Mouse (Mus musculus) adrenal gland, adult 8-10 months (tissue): ENCODE results near the gene Capn6. TPM values are rescaled to one million over a fixed set of nuclear protein-coding genes. Genes with fewer than 3 reads are reported as not detected.

ENCODE experiments used
- DNase-seq: peaks from one replicate; pipeline ENCODE4 v3.0.0; 2022
- microRNA-seq, 2 experiments: library from miRNA; unstranded; fragments of <30 nt; microRNA quantifications; one replicate each; pipeline ENCODE4 v1.2.0; 2022
- total RNA-seq, 4 experiments: library from RNA; stranded (reverse); gene quantifications; 2 replicates each; pipeline ENCODE4 v1.2.4; 2022

The Capn6 gene
- under 1 TPM; 0.07 to 0.30 (median 0.24) TPM for total RNA-seq

GRCm38 (mm10) chrX:143827212-143827611 lies at the start of gene Capn6:
Capn6 (minus strand) TSS chrX:143827414.
- DNase-seq = no peak

GRCm38 (mm10) chrX:143867129-143867664 lies 40.0 kb upstream of the Capn6 start:
- no peak for DNase-seq

- no peak for DNase-seq
These were observed 24.1 kb upstream of the Capn6 start for GRCm38 (mm10) chrX:143851351-143851750.

GRCm38 (mm10) chrX:143849969-143850368 lies 22.8 kb upstream of the Capn6 start:
- DNase-seq = no peak

GRCm38 (mm10) chrX:143846637-143847036 lies 19.4 kb upstream of the Capn6 start:
- no peak for DNase-seq

GRCm38 (mm10) chrX:143826521-143826920 lies 693 bp downstream of the Capn6 start:
- DNase-seq = no peak

- no peak for DNase-seq
These were observed 8.3 kb downstream of the Capn6 start for GRCm38 (mm10) chrX:143818961-143819360.

GRCm38 (mm10) chrX:143815948-143816347 lies 11.3 kb downstream of the Capn6 start:
- DNase-seq = no peak

GRCm38 (mm10) chrX:143762556-143762955 lies 64.7 kb downstream of the Capn6 start:
- DNase-seq = no peak

Small RNA genes within 50 kb of the gene (microRNA-seq; reads per million reads assigned to microRNA genes)
- 0 reads per million in 2 experiments for gene Gm47298

Other genes starting within 250 kb of the Capn6 start
- gene Dcx, start 105.9 kb upstream of the Capn6 start, total RNA-seq = 1 to 10 TPM in 2 of 4 experiments, under 1 TPM in 2; 0.35 to 1.1 (median 0.82) TPM